Mouse (Mus musculus): ENCODE results near the gene Snd1. TPM values are rescaled to one million over a fixed set of nuclear protein-coding genes. Genes with fewer than 3 reads are reported as not detected.

Gene Snd1
- polyA plus RNA-seq, 1 experiment from 2014 or later: 127 TPM

- Histone ChIP-seq H3K4me3 (ENCODE audit: low read length) (no peak overlapping the region), H3K9ac (ENCODE audit: low read depth, low read length) (no peak overlapping the region), H3K27ac (ENCODE audit: low read length) (no peak overlapping the region), H3K27me3 (replicated peaks; ENCODE audit: control insufficient read depth, insufficient read depth, low read length) (no peaks in the 10 kb centered on the region), H3K36me3 (ENCODE audit: control insufficient read depth, insufficient read depth, low read length) (no peaks in the 10 kb centered on the region), H3K4me1 (ENCODE audit: control insufficient read depth, insufficient read depth, low read length) (no peaks in the 10 kb centered on the region), H3K4me2 (ENCODE audit: low read depth, low read length) (no peak overlapping the region), H3K9me3 (ENCODE audit: control insufficient read depth, low read length) (no peaks in the 10 kb centered on the region)
- 45% methylated on average over 5 of the region's 5 CpGs for WGBS
- ATAC-seq: no peak
These were observed 494.7 kb downstream of the Snd1 start for GRCm38 (mm10) chr6:28969615-28970014.

GRCm38 (mm10) chr6:28970711-28971110, 495.8 kb downstream of the Snd1 start:
- no peaks in the 10 kb centered on the region for H3K36me3 ChIP-seq (ENCODE audit: control insufficient read depth, insufficient read depth, low read length)
- ATAC-seq: no peak
- H3K27ac ChIP-seq (ENCODE audit: low read length): no peak overlapping the region
- H3K9me3 ChIP-seq (ENCODE audit: control insufficient read depth, low read length): no peaks in the 10 kb centered on the region
- H3K4me3 ChIP-seq (ENCODE audit: low read length): no peak overlapping the region
- H3K9ac ChIP-seq (ENCODE audit: low read depth, low read length): no peak overlapping the region
- no peak overlapping the region for H3K4me2 ChIP-seq (ENCODE audit: low read depth, low read length)
- H3K27me3 ChIP-seq (replicated peaks; ENCODE audit: control insufficient read depth, insufficient read depth, low read length): no peaks in the 10 kb centered on the region
- no peaks in the 10 kb centered on the region for H3K4me1 ChIP-seq (ENCODE audit: control insufficient read depth, insufficient read depth, low read length)
- 46% methylated on average over 4 of the region's 4 CpGs for WGBS

DNA sequence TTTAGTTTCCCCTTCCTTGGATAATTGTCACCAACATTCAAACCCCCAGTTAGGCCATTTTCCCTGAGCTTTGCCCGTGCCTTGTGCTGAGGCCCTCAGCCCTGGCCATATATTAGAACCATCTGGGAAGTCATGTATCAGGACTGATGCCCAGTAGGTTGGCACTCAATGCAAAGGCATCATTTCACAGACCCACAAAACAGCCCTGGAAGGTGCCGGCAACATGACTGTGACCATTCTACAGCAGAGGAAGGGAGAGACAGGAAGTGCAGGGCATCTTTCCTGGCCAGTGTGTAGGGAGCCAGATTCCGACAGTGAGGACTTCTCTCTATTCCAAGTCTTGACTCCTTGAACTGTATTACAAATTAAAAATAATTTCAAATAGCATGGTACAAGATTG, 499.6 kb downstream of the Snd1 start:
- H3K4me3 ChIP-seq (ENCODE audit: low read length): no peak overlapping the region
- H3K4me2 ChIP-seq (ENCODE audit: low read depth, low read length): no peak overlapping the region
- H3K27me3 ChIP-seq (replicated peaks; ENCODE audit: control insufficient read depth, insufficient read depth, low read length): peaks cover 3% of the 10 kb centered on the region; the same call in 1 of the 2 replicates
- no peak overlapping the region for H3K27ac ChIP-seq (ENCODE audit: low read length)
- H3K4me1 ChIP-seq (ENCODE audit: control insufficient read depth, insufficient read depth, low read length): no peaks in the 10 kb centered on the region
- no peaks in the 10 kb centered on the region for H3K36me3 ChIP-seq (ENCODE audit: control insufficient read depth, insufficient read depth, low read length)
- ATAC-seq: no peak
- H3K9ac ChIP-seq (ENCODE audit: low read depth, low read length): no peak overlapping the region
- WGBS: 82% methylated on average over 3 of the region's 3 CpGs
- no peaks in the 10 kb centered on the region for H3K9me3 ChIP-seq (ENCODE audit: control insufficient read depth, low read length)

DNA sequence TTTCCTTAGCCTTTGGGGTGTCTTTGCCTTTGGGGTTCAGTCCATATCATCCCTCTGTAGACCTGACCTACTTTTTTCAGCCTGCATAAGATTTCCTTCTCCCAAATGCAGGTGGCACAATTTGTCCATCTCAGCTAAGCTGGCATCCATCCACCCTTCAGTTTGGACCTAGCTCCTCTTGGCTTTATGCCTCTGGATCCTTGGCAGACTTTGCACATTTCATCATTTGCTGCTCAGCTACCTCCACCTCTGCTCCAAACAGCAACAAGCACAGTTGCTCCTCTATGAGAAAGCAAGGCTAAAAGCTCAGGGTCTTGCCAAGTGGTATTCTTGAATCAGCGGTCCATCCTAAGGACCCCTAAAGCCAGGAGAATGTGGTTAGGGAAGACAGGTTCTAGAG, 500.2 kb downstream of the Snd1 start:
- H3K9ac ChIP-seq (ENCODE audit: low read depth, low read length): no peak overlapping the region
- WGBS: 98% methylated on average over 1 of the region's 1 CpGs
- H3K4me2 ChIP-seq (ENCODE audit: low read depth, low read length): no peak overlapping the region
- no peak for ATAC-seq
- H3K27me3 ChIP-seq (replicated peaks; ENCODE audit: control insufficient read depth, insufficient read depth, low read length): peaks cover 6% of the 10 kb centered on the region; the same call in 1 of the 2 replicates
- H3K36me3 ChIP-seq (ENCODE audit: control insufficient read depth, insufficient read depth, low read length): no peaks in the 10 kb centered on the region
- no peaks in the 10 kb centered on the region for H3K9me3 ChIP-seq (ENCODE audit: control insufficient read depth, low read length)
- no peaks in the 10 kb centered on the region for H3K4me1 ChIP-seq (ENCODE audit: control insufficient read depth, insufficient read depth, low read length)
- H3K27ac ChIP-seq (ENCODE audit: low read length): no peak overlapping the region
- H3K4me3 ChIP-seq (ENCODE audit: low read length): no peak overlapping the region

- Histone ChIP-seq H3K27ac (ENCODE audit: low read length) (no peak overlapping the region), H3K4me2 (ENCODE audit: low read depth, low read length) (no peak overlapping the region), H3K36me3 (ENCODE audit: control insufficient read depth, insufficient read depth, low read length) (no peaks in the 10 kb centered on the region), H3K9ac (ENCODE audit: low read depth, low read length) (no peak overlapping the region), H3K9me3 (ENCODE audit: control insufficient read depth, low read length) (no peaks in the 10 kb centered on the region), H3K4me3 (ENCODE audit: low read length) (no peak overlapping the region), H3K27me3 (replicated peaks; ENCODE audit: control insufficient read depth, insufficient read depth, low read length) (peaks cover 20% of the 10 kb centered on the region; the same call in 1 of the 2 replicates), H3K4me1 (ENCODE audit: control insufficient read depth, insufficient read depth, low read length) (peaks cover 9% of the 10 kb centered on the region)
- no peak for ATAC-seq
- WGBS: 44% methylated on average over 5 of the region's 5 CpGs
These were observed 503.1 kb downstream of the Snd1 start for GRCm38 (mm10) chr6:28978031-28978430.

- H3K4me3 ChIP-seq (ENCODE audit: low read length): no peak overlapping the region
- H3K4me1 ChIP-seq (ENCODE audit: control insufficient read depth, insufficient read depth, low read length): peaks cover 9% of the 10 kb centered on the region
- peaks cover 20% of the 10 kb centered on the region; the same call in 1 of the 2 replicates for H3K27me3 ChIP-seq (replicated peaks; ENCODE audit: control insufficient read depth, insufficient read depth, low read length)
- H3K27ac ChIP-seq (ENCODE audit: low read length): no peak overlapping the region
- H3K9me3 ChIP-seq (ENCODE audit: control insufficient read depth, low read length): no peaks in the 10 kb centered on the region
- WGBS: 78% methylated on average over 3 of the region's 3 CpGs
- no peak overlapping the region for H3K4me2 ChIP-seq (ENCODE audit: low read depth, low read length)
- no peak for ATAC-seq
- H3K36me3 ChIP-seq (ENCODE audit: control insufficient read depth, insufficient read depth, low read length): no peaks in the 10 kb centered on the region
- H3K9ac ChIP-seq (ENCODE audit: low read depth, low read length): no peak overlapping the region
These were observed 503.9 kb downstream of the Snd1 start for GRCm38 (mm10) chr6:28978881-28979280.

DNA sequence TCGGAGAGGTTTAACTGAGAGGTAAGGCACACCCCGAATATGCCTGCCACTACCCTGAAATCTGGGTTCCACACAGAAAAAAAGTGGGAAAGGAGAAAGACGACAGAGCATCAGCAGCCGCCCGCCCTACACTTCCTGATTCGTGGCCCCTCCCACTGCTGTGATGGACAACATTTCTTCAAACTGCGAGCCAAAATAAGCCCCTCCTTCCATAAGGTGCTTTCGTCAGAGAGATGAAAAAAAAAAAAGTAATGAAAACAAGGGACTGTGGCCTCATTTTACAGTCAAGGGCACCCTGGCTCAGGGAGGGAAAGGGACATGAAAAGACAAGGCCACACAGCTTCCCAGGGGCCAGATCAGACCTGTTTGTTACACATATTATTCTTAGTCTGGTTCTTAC, 504.6 kb downstream of the Snd1 start:
- Histone ChIP-seq H3K36me3 (ENCODE audit: control insufficient read depth, insufficient read depth, low read length) (no peaks in the 10 kb centered on the region), H3K9me3 (ENCODE audit: control insufficient read depth, low read length) (no peaks in the 10 kb centered on the region), H3K9ac (ENCODE audit: low read depth, low read length) (no peak overlapping the region), H3K4me3 (ENCODE audit: low read length) (no peak overlapping the region), H3K4me1 (ENCODE audit: control insufficient read depth, insufficient read depth, low read length) (peaks cover 9% of the 10 kb centered on the region), H3K4me2 (ENCODE audit: low read depth, low read length) (no peak overlapping the region), H3K27ac (ENCODE audit: low read length) (no peak overlapping the region), H3K27me3 (replicated peaks; ENCODE audit: control insufficient read depth, insufficient read depth, low read length) (peaks cover 20% of the 10 kb centered on the region; the same call in 1 of the 2 replicates)
- ATAC-seq: no peak
- 63% methylated on average over 8 of the region's 8 CpGs for WGBS

DNA sequence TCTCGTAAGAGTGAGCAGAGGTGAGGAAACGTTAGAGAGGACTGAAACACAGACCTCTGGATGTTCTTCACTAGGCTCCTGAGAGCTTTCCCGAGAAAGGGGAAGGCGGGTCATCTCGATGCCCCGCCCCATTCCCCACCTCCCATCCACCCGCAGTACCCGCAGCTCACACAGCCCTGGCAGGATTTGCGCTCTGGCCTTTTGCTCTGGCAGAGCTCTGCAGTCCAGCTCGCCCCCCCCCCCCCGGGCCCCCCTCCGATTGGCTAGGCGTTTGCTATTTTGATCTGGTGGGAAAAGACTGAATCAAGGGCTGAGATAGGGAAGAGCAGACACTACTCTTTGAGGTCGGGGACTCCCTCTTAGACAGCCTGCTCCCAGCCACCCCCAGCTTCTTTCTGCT, 505.3 kb downstream of the Snd1 start:
- peak overlapping the region; percentile 87 for H3K4me2 ChIP-seq (ENCODE audit: low read depth, low read length)
- peak; percentile 43; the same call in 1 of the 2 replicates for ATAC-seq
- H3K9ac ChIP-seq (ENCODE audit: low read depth, low read length): no peak overlapping the region
- H3K27ac ChIP-seq (ENCODE audit: low read length): no peak overlapping the region
- H3K36me3 ChIP-seq (ENCODE audit: control insufficient read depth, insufficient read depth, low read length): no peaks in the 10 kb centered on the region
- H3K27me3 ChIP-seq (replicated peaks; ENCODE audit: control insufficient read depth, insufficient read depth, low read length): peaks cover 20% of the 10 kb centered on the region; the same call in 1 of the 2 replicates
- no peaks in the 10 kb centered on the region for H3K9me3 ChIP-seq (ENCODE audit: control insufficient read depth, low read length)
- peaks cover 9% of the 10 kb centered on the region for H3K4me1 ChIP-seq (ENCODE audit: control insufficient read depth, insufficient read depth, low read length)
- 4% methylated on average over 14 of the region's 14 CpGs for WGBS
- no peak overlapping the region; the same call in 1 of the 2 replicates for H3K4me3 ChIP-seq (ENCODE audit: low read length)

DNA sequence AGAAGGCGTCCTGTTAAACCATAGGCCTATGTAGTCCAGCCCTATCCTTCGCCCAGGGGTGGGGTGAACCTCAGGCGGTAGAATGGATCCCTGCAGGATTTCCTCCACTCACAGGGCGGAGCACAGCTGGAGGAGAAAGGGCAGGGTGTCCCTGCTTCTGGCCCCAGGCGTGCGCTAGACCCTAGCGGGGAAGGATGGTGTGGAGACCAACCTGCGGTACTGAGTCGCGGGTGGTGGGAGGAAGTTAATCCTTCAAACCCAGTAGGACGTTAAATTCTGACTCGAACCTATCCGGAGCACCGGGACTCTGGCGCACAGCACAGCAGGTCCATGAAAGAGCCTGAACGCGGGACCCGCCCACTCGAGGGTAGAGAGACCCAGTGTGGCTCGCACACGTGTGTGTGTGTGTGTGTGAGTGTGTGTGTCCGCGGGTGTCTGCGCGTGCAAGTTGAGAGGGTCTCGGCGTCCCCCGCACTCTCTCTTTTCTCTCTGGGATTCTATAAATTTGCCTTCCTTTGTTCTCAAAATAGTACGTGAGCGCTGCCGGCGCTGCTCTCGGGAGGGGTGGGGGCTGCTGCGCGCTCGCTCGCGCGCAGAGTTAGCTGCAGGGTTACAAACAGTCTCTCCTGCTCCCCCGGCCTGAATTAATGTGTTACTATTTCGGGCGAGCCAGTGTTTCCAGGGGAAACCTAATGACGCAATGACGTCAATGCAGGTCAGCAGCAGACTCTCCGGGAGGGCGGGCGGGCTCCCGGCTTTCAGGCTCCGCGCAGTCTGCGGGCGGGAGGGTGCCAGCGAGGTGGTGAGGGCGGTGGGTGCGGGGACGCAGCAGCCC, 506.0 kb downstream of the Snd1 start:
- peak overlapping the region; percentile 87 for H3K4me2 ChIP-seq (ENCODE audit: low read depth, low read length)
- no peaks in the 10 kb centered on the region for H3K9me3 ChIP-seq (ENCODE audit: control insufficient read depth, low read length)
- H3K9ac ChIP-seq (ENCODE audit: low read depth, low read length): peak overlapping the region; percentile 45; the same call in 1 of the 2 replicates
- H3K36me3 ChIP-seq (ENCODE audit: control insufficient read depth, insufficient read depth, low read length): no peaks in the 10 kb centered on the region
- H3K4me1 ChIP-seq (ENCODE audit: control insufficient read depth, insufficient read depth, low read length): peaks cover 9% of the 10 kb centered on the region
- peak; percentile 81 for ATAC-seq
- peaks cover 20% of the 10 kb centered on the region; the same call in 1 of the 2 replicates for H3K27me3 ChIP-seq (replicated peaks; ENCODE audit: control insufficient read depth, insufficient read depth, low read length)
- peak overlapping the region; percentile 52 for H3K4me3 ChIP-seq (ENCODE audit: low read length)
- no peak overlapping the region for H3K27ac ChIP-seq (ENCODE audit: low read length)
- under 1% methylated on average over 56 of the region's 56 CpGs for WGBS
